Mouse (Mus musculus): ENCODE measurements around the gene Wdr13. TPM values are rescaled to one million over a fixed set of nuclear protein-coding genes. Genes with fewer than 3 reads are reported as not detected.

Wdr13 gene
- polyA plus RNA-seq (2014; fragmentation: Illumina TruSeq; extraction: RNeasy Lipid Tissue Mini Kit (QIAGEN cat#74804); ENCODE audit: low read depth, low replicate concordance), result 69.2 TPM

DNA sequence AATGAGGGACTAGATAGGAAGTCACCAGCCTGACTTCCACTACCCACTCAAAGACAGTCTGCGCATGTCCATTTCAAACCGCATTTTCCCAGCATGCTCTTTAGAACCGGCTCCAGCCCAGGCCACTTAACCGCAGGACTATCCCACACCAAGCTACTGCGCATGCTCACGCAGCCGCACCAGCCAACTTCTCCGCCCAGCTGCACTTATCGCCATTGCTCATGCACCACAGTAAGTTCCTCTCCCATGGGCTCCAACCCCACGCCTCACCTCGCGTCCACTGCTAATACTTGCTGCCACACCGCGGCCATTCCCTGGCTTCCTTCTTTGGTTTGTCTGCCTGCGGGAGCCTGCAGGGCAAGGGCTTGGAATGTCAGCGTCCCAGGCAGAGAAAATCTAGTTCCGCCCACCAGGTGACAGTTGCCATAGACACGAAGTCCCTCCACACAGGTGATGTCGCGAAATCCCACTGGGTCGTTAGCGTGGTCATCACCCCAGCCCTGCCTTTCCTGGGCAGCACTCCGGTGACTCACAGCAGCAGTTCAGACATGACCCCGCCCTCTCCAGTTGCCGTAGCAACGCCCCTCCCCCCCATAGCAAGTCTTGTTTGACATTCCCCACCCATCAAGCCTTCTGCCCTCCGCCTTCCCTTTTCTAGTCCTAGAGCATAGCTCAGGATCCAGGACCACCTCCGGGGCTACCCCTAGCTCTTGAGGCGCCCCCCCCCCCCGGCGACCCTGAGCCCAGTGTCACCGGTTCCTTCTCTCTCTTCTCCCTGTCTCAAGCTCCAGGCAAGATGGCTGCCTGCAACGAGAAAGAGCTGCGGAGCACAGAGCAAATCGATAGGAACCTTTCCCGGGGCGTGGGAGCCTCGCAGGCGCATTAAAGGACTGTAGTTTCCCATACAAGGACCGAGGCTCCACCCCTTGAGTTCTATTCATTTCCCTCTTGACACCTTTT, at the start of gene Wdr13:
Wdr13 (minus strand) TSS at position 876 of the 960 bp plus-strand sequence.

GRCm38 (mm10) chrX:8175504-8176385, 43.1 kb upstream of the Wdr13 start, which contains the start of gene Tbc1d25:
Tbc1d25 (minus strand) TSS chrX:8176181.

GRCm38 (mm10) chrX:8145153-8145991, 12.7 kb upstream of the Wdr13 start, which contains the start of gene Rbm3:
Rbm3 (minus strand) TSS chrX:8145880.

DNA sequence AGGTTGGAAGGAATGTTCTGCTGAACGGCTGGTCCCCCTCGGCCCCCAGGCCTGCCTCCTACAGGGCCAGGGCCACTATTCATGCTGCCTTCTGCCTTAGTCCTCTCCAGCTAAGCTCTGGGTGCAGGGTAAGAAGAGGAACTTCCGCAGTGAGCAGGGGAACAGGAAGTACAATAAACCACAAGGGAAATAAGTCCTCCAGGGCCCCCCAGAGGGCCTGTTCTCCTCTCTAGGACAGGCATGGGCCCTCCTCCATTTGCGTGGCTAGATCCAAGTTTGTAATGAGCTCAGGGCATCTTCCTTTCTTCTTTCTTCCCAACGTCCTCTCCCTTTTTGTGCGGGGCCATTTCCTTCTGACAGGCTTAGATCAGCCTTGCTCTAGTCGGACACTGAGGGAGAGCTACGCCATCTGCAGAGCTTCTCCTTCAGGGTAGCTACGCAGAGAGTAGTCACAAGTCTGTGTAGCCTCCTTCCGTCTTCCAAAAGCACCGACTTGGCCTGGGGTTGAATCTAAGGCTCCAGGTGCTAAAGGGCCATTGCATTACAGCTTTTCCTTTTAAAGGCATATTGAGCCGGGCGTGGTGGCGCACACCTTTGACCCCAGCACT, 42.2 kb downstream of the Wdr13 start, which contains the start of gene Was:
Was (minus strand) TSS at position 153 of the 608 bp plus-strand sequence.

GRCm38 (mm10) chrX:8074430-8075014, 58.2 kb downstream of the Wdr13 start, which contains the start of gene Suv39h1:
Suv39h1 (minus strand) TSS chrX:8074760.

Other genes starting within 250 kb of the Wdr13 start
- gene Slc35a2, start 248.9 kb downstream of the Wdr13 start, polyA plus RNA-seq (2014; fragmentation: Illumina TruSeq; extraction: RNeasy Lipid Tissue Mini Kit (QIAGEN cat#74804); ENCODE audit: low read depth, low replicate concordance), result 7.2 TPM
- 45.8 TPM for gene Pqbp1, start 233.6 kb downstream of the Wdr13 start, polyA plus RNA-seq (2014; fragmentation: Illumina TruSeq; extraction: RNeasy Lipid Tissue Mini Kit (QIAGEN cat#74804); ENCODE audit: low read depth, low replicate concordance)
- 7.5 TPM for gene Timm17b, start 233.5 kb downstream of the Wdr13 start, polyA plus RNA-seq (2014; fragmentation: Illumina TruSeq; extraction: RNeasy Lipid Tissue Mini Kit (QIAGEN cat#74804); ENCODE audit: low read depth, low replicate concordance)
- gene Gm10491, start 225.1 kb downstream of the Wdr13 start, polyA plus RNA-seq (2014; fragmentation: Illumina TruSeq; extraction: RNeasy Lipid Tissue Mini Kit (QIAGEN cat#74804); ENCODE audit: low read depth, low replicate concordance), result not detected
- not detected for gene Gm10490, start 223.3 kb downstream of the Wdr13 start, polyA plus RNA-seq (2014; fragmentation: Illumina TruSeq; extraction: RNeasy Lipid Tissue Mini Kit (QIAGEN cat#74804); ENCODE audit: low read depth, low replicate concordance)
- not detected for gene Pcsk1n, start 213.1 kb downstream of the Wdr13 start, polyA plus RNA-seq (2014; fragmentation: Illumina TruSeq; extraction: RNeasy Lipid Tissue Mini Kit (QIAGEN cat#74804); ENCODE audit: low read depth, low replicate concordance)
- gene Eras, start 204.3 kb downstream of the Wdr13 start, polyA plus RNA-seq (2014; fragmentation: Illumina TruSeq; extraction: RNeasy Lipid Tissue Mini Kit (QIAGEN cat#74804); ENCODE audit: low read depth, low replicate concordance), result not detected
- gene Hdac6, start 185.0 kb downstream of the Wdr13 start, polyA plus RNA-seq (2014; fragmentation: Illumina TruSeq; extraction: RNeasy Lipid Tissue Mini Kit (QIAGEN cat#74804); ENCODE audit: low read depth, low replicate concordance), result 1.9 TPM
- gene Gata1, start 154.8 kb downstream of the Wdr13 start, polyA plus RNA-seq (2014; fragmentation: Illumina TruSeq; extraction: RNeasy Lipid Tissue Mini Kit (QIAGEN cat#74804); ENCODE audit: low read depth, low replicate concordance), result not detected
- gene Glod5, start 114.4 kb downstream of the Wdr13 start, polyA plus RNA-seq (2014; fragmentation: Illumina TruSeq; extraction: RNeasy Lipid Tissue Mini Kit (QIAGEN cat#74804); ENCODE audit: low read depth, low replicate concordance), result not detected
- 7.9 TPM for gene Suv39h1, start 58.1 kb downstream of the Wdr13 start, polyA plus RNA-seq (2014; fragmentation: Illumina TruSeq; extraction: RNeasy Lipid Tissue Mini Kit (QIAGEN cat#74804); ENCODE audit: low read depth, low replicate concordance)
- 0.64 TPM for gene Was, start 42.4 kb downstream of the Wdr13 start, polyA plus RNA-seq (2014; fragmentation: Illumina TruSeq; extraction: RNeasy Lipid Tissue Mini Kit (QIAGEN cat#74804); ENCODE audit: low read depth, low replicate concordance)
- gene Rbm3, start 13.0 kb upstream of the Wdr13 start, polyA plus RNA-seq (2014; fragmentation: Illumina TruSeq; extraction: RNeasy Lipid Tissue Mini Kit (QIAGEN cat#74804); ENCODE audit: low read depth, low replicate concordance), result 286 TPM
- 0.64 TPM for gene Tbc1d25, start 43.3 kb upstream of the Wdr13 start, polyA plus RNA-seq (2014; fragmentation: Illumina TruSeq; extraction: RNeasy Lipid Tissue Mini Kit (QIAGEN cat#74804); ENCODE audit: low read depth, low replicate concordance)
- 23.3 TPM for gene Ebp, start 60.6 kb upstream of the Wdr13 start, polyA plus RNA-seq (2014; fragmentation: Illumina TruSeq; extraction: RNeasy Lipid Tissue Mini Kit (QIAGEN cat#74804); ENCODE audit: low read depth, low replicate concordance)
- gene Porcn, start 73.6 kb upstream of the Wdr13 start, polyA plus RNA-seq (2014; fragmentation: Illumina TruSeq; extraction: RNeasy Lipid Tissue Mini Kit (QIAGEN cat#74804); ENCODE audit: low read depth, low replicate concordance), result 3.0 TPM
- gene Ftsj1, start 119.5 kb upstream of the Wdr13 start, polyA plus RNA-seq (2014; fragmentation: Illumina TruSeq; extraction: RNeasy Lipid Tissue Mini Kit (QIAGEN cat#74804); ENCODE audit: low read depth, low replicate concordance), result 12.4 TPM
- not detected for gene Slc38a5, start 138.2 kb upstream of the Wdr13 start, polyA plus RNA-seq (2014; fragmentation: Illumina TruSeq; extraction: RNeasy Lipid Tissue Mini Kit (QIAGEN cat#74804); ENCODE audit: low read depth, low replicate concordance)
- gene Ssxb10, start 194.5 kb upstream of the Wdr13 start, polyA plus RNA-seq (2014; fragmentation: Illumina TruSeq; extraction: RNeasy Lipid Tissue Mini Kit (QIAGEN cat#74804); ENCODE audit: low read depth, low replicate concordance), result not detected
- not detected for gene Ssxb9, start 234.1 kb upstream of the Wdr13 start, polyA plus RNA-seq (2014; fragmentation: Illumina TruSeq; extraction: RNeasy Lipid Tissue Mini Kit (QIAGEN cat#74804); ENCODE audit: low read depth, low replicate concordance)